Mouse (Mus musculus): ENCODE data around the gene Tex48.

Tex48 gene

GRCm38 (mm10) chr4:63622378-63622835 is at the start of gene Tex48:
Tex48 (minus strand) TSS chr4:63622428.
- peak; percentile 65 for DNase-seq (ENCODE audit: low read depth, low spot score)

GRCm38 (mm10) chr4:63668255-63668654 is 46.0 kb upstream of the Tex48 start:
- DNase-seq (ENCODE audit: low read depth, low spot score): peak; percentile 98

GRCm38 (mm10) chr4:63665738-63666137 is 43.5 kb upstream of the Tex48 start:
- no peak for DNase-seq (ENCODE audit: low read depth, low spot score)

GRCm38 (mm10) chr4:63663279-63663678 is 41.1 kb upstream of the Tex48 start, which contains the start of gene Gm11214:
Gm11214 (minus strand) TSS chr4:63663379.
- no peak for DNase-seq (ENCODE audit: low read depth, low spot score)

- no peak for DNase-seq (ENCODE audit: low read depth, low spot score)
Measured at GRCm38 (mm10) chr4:63661857-63662256, 39.6 kb upstream of the Tex48 start.

- DNase-seq (ENCODE audit: low read depth, low spot score): no peak
Measured at GRCm38 (mm10) chr4:63661426-63661825, 39.2 kb upstream of the Tex48 start.

GRCm38 (mm10) chr4:63659775-63660174 is 37.5 kb upstream of the Tex48 start:
- DNase-seq (ENCODE audit: low read depth, low spot score): peak; percentile 32

GRCm38 (mm10) chr4:63659086-63659485 is 36.9 kb upstream of the Tex48 start:
- peak; percentile 10 for DNase-seq (ENCODE audit: low read depth, low spot score)

- DNase-seq (ENCODE audit: low read depth, low spot score): no peak
Measured at GRCm38 (mm10) chr4:63654381-63654780, 32.2 kb upstream of the Tex48 start.

GRCm38 (mm10) chr4:63643956-63644726 is 21.9 kb upstream of the Tex48 start:
- peak; percentile 59 for DNase-seq (ENCODE audit: low read depth, low spot score)

GRCm38 (mm10) chr4:63639842-63640241 is 17.6 kb upstream of the Tex48 start:
- DNase-seq (ENCODE audit: low read depth, low spot score): peak; percentile 82

- DNase-seq (ENCODE audit: low read depth, low spot score): peak; percentile 79
Measured at GRCm38 (mm10) chr4:63638603-63639002, 16.4 kb upstream of the Tex48 start.

GRCm38 (mm10) chr4:63633181-63633580 is 11.0 kb upstream of the Tex48 start:
- DNase-seq (ENCODE audit: low read depth, low spot score): peak; percentile 61

GRCm38 (mm10) chr4:63627111-63627510 is 4.9 kb upstream of the Tex48 start:
- no peak for DNase-seq (ENCODE audit: low read depth, low spot score)

- no peak for DNase-seq (ENCODE audit: low read depth, low spot score)
Measured at GRCm38 (mm10) chr4:63625563-63626080, 3.4 kb upstream of the Tex48 start.

GRCm38 (mm10) chr4:63621861-63622260 is 367 bp downstream of the Tex48 start:
- DNase-seq (ENCODE audit: low read depth, low spot score): peak; percentile 66

GRCm38 (mm10) chr4:63608391-63608790 is 13.8 kb downstream of the Tex48 start:
- no peak for DNase-seq (ENCODE audit: low read depth, low spot score)

- no peak for DNase-seq (ENCODE audit: low read depth, low spot score)
Measured at GRCm38 (mm10) chr4:63605968-63606367, 16.3 kb downstream of the Tex48 start.

GRCm38 (mm10) chr4:63605545-63605944 is 16.7 kb downstream of the Tex48 start:
- no peak for DNase-seq (ENCODE audit: low read depth, low spot score)

- DNase-seq (ENCODE audit: low read depth, low spot score): no peak
Measured at GRCm38 (mm10) chr4:63604945-63605344, 17.3 kb downstream of the Tex48 start, which contains the start of gene Gm11213. Gm11213 (minus strand) TSS chr4:63605261.

- DNase-seq (ENCODE audit: low read depth, low spot score): no peak
Measured at GRCm38 (mm10) chr4:63601263-63601662, 21.0 kb downstream of the Tex48 start.

GRCm38 (mm10) chr4:63600786-63601185 is 21.4 kb downstream of the Tex48 start:
- no peak for DNase-seq (ENCODE audit: low read depth, low spot score)

- no peak for DNase-seq (ENCODE audit: low read depth, low spot score)
Measured at GRCm38 (mm10) chr4:63596010-63596409, 26.2 kb downstream of the Tex48 start.

Data from 3T3-L1 (cell line).